Mouse (Mus musculus) midbrain, postnatal 0 days (tissue): ENCODE measurements at regions not wholly inside any gene's neighbourhood (a gene's known extent, or its start where the extent isn't known, plus 50 kb on each side); places are given as distances from the start of the nearest gene placed in this dataset.
"Not testable (repeated sequence)": the region's sequence is repeated elsewhere in the genome, so short reads cannot be mapped to it uniquely, and the experiment has no call there.

Experiments
- ATAC-seq: fragments of 200-750 bp; cut with Nextera tagmentation; 2 replicates; pipeline ENCODE4 v1.8.0; 2017; ENCODE audit warnings: moderate number of reproducible peaks, mild to moderate bottlenecking, moderate TSS enrichment, moderate library complexity; ENCODE audit not compliant: low FRiP score
- DNase-seq: peaks from one replicate; pipeline ENCODE4 v3.0.0-alpha.2; 2015; ENCODE audit warnings: low spot score
- H3K27ac ChIP-seq: fragments of 300-500 bp; sonication (generic); 2 replicates; pipeline ENCODE4 v1.5.1; 2014; ENCODE audit warnings: low read depth, mild to moderate bottlenecking, low read length, mixed read lengths
- H3K27me3 ChIP-seq: fragments of 300-500 bp; sonication (generic); 2 replicates; pipeline ENCODE4 v1.6.1; 2014; ENCODE audit warnings: low read length, control low read depth, mixed read lengths; ENCODE audit not compliant: insufficient read depth
- H3K36me3 ChIP-seq: fragments of 300-500 bp; sonication (generic); 2 replicates; pipeline ENCODE4 v1.6.1; 2014; ENCODE audit warnings: low read length, control low read depth, mixed read lengths; ENCODE audit not compliant: insufficient read depth
- H3K4me1 ChIP-seq: fragments of 300-500 bp; sonication (generic); 2 replicates; pipeline ENCODE4 v1.6.1; 2014; ENCODE audit warnings: mild to moderate bottlenecking, control low read depth, antibody characterized with exemption, low read length, mixed read lengths; ENCODE audit not compliant: insufficient read depth
- H3K4me2 ChIP-seq: fragments of 300-500 bp; sonication (generic); 2 replicates; pipeline ENCODE4 v1.6.1; 2014; ENCODE audit warnings: low read depth, mild to moderate bottlenecking, low read length, mixed read lengths; ENCODE audit not compliant: poor library complexity, severe bottlenecking
- H3K4me3 ChIP-seq: fragments of 300-500 bp; sonication (generic); 2 replicates; pipeline ENCODE4 v1.5.1; 2014; ENCODE audit warnings: low read depth, mild to moderate bottlenecking, low read length, moderate library complexity
- H3K9ac ChIP-seq: fragments of 300-500 bp; sonication (generic); replicated peaks from 2 replicates; pipeline ENCODE4 v1.6.1; 2014; ENCODE audit warnings: mild to moderate bottlenecking, low read length, moderate library complexity, mixed read lengths; ENCODE audit not compliant: poor library complexity, severe bottlenecking
- H3K9me3 ChIP-seq: fragments of 300-500 bp; sonication (generic); 2 replicates; pipeline ENCODE4 v1.6.1; 2016; ENCODE audit warnings: low read length, control low read depth
- CTCF ChIP-seq: IDR thresholded peaks from 2 replicates; pipeline ENCODE4 v1.5.1; 2016; ENCODE audit warnings: antibody characterized with exemption, mild to moderate bottlenecking
- WGBS: fragments of 180-500 bp; shearing (Covaris S2); extraction: QIAGEN DNeasy Blood & Tissue Kit; methylation state at CpG from one replicate; pipeline ENCODE4 v1.1.7; 2014; 5-methylcytosine and 5-hydroxymethylcytosine counted together

- no peak overlapping the region for H3K27ac ChIP-seq
- no peaks in the 10 kb centered on the region for H3K4me1 ChIP-seq
- H3K4me2 ChIP-seq: no peak overlapping the region
- no peaks in the 10 kb centered on the region for H3K9me3 ChIP-seq
- TF ChIP-seq CTCF: no peak
- no peak overlapping the region for H3K9ac ChIP-seq
- H3K27me3 ChIP-seq: no peaks in the 10 kb centered on the region
- DNase-seq: no peak
- no peak for ATAC-seq
- WGBS: 72% methylated on average over 5 of the region's 5 CpGs
- no peaks in the 10 kb centered on the region for H3K36me3 ChIP-seq
- no peak overlapping the region for H3K4me3 ChIP-seq
Observed at GRCm38 (mm10) chr16:84624443-84625109, 109.7 kb downstream of the A730009L09Rik start.

GRCm38 (mm10) chr16:84625110-84625722, 110.3 kb downstream of the A730009L09Rik start:
- DNase-seq (no peak), ATAC-seq (no peak)
- Histone ChIP-seq H3K4me1 (no peaks in the 10 kb centered on the region), H3K27ac (no peak overlapping the region), H3K36me3 (no peaks in the 10 kb centered on the region), H3K9me3 (no peaks in the 10 kb centered on the region), H3K4me2 (no peak overlapping the region), H3K4me3 (no peak overlapping the region), H3K9ac (no peak overlapping the region), H3K27me3 (no peaks in the 10 kb centered on the region)
- WGBS: 90% methylated on average over 4 of the region's 4 CpGs
- no peak for TF ChIP-seq CTCF

DNA sequence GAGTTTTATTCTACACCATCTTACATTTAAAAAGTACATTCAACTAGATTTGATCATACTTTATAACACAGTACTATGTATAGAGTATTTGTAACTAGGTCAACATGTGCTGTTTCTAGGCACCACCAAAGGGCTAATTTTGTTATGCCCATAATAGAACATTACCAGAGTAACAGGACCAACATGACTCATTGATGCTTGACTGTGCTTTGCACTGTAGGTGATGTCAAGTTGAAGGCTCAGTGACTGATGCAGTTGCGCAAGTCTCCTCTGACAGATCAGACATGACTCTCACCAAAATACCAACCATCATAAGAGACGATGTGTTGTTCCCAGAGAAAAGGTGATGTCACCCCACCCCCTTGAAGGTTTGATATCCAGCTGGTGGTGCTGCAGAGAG, 108.5 kb downstream of the Mrpl39 start:
- no peaks in the 10 kb centered on the region for H3K27me3 ChIP-seq
- DNase-seq (no peak), ATAC-seq (no peak)
- no peak overlapping the region for H3K4me2 ChIP-seq
- H3K4me3 ChIP-seq: no peak overlapping the region
- no peak overlapping the region for H3K27ac ChIP-seq
- no peak overlapping the region for H3K9ac ChIP-seq
- H3K4me1 ChIP-seq: no peaks in the 10 kb centered on the region
- no peaks in the 10 kb centered on the region for H3K9me3 ChIP-seq
- TF ChIP-seq CTCF: no peak
- WGBS: 92% methylated on average over 2 of the region's 2 CpGs
- no peaks in the 10 kb centered on the region for H3K36me3 ChIP-seq

DNA sequence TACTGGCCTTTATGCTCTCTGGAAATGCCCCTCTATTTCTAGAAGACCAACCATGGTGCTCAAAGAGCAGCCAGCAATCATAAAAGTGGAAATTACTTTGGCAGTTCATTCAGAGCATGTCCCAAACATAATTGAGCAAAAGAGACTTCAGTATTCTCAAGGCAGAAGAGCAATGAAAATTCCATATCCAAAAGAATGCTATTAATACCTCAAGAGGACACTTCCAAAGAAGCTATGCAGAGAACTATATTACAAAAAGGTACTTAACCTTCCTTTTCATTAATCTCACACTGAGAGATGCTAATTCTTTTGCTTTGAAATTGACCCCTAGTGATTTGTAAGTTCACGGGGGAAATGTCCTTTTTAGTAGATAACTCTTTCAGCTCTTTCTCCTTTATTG, 105.7 kb downstream of the Mrpl39 start:
- no peak for ATAC-seq
- no peak overlapping the region for H3K27ac ChIP-seq
- DNase-seq: no peak
- no peak overlapping the region for H3K4me2 ChIP-seq
- no peak overlapping the region for H3K4me3 ChIP-seq
- WGBS: 28% methylated on average over 1 of the region's 1 CpGs
- no peaks in the 10 kb centered on the region for H3K27me3 ChIP-seq
- H3K36me3 ChIP-seq: no peaks in the 10 kb centered on the region
- no peak overlapping the region for H3K9ac ChIP-seq
- H3K9me3 ChIP-seq: 0 out of 2 replicates have a peak, but pooled peaks cover under 1% of the 10 kb centered on the region
- H3K4me1 ChIP-seq: no peaks in the 10 kb centered on the region
- no peak for TF ChIP-seq CTCF

DNA sequence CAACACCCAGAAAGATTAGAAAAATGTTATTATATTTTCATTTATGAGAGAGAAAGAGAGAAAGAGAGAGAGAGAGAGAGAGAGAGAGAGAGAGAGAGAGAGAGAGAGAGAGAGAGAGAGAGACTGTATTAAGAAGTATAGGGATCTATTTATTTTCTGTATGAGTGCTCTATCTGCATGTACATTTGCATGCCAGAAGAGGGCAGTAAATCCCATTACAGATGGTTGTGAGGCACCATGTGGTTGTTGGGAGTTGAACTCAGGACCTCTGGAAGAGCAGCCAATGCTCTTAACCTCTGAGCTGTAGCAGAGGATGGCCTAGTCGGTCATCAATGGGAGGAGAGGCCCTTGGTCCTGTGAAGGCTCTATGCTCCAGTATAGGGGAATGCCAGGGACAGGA, 91.1 kb downstream of the Mrpl39 start:
- H3K4me3 ChIP-seq, DNase-seq, ATAC-seq, H3K9me3 ChIP-seq, H3K9ac ChIP-seq, H3K27me3 ChIP-seq, H3K27ac ChIP-seq, H3K4me1 ChIP-seq, H3K4me2 ChIP-seq, H3K36me3 ChIP-seq: not testable (repeated sequence)
- WGBS: 83% methylated on average over 1 of the region's 1 CpGs

DNA sequence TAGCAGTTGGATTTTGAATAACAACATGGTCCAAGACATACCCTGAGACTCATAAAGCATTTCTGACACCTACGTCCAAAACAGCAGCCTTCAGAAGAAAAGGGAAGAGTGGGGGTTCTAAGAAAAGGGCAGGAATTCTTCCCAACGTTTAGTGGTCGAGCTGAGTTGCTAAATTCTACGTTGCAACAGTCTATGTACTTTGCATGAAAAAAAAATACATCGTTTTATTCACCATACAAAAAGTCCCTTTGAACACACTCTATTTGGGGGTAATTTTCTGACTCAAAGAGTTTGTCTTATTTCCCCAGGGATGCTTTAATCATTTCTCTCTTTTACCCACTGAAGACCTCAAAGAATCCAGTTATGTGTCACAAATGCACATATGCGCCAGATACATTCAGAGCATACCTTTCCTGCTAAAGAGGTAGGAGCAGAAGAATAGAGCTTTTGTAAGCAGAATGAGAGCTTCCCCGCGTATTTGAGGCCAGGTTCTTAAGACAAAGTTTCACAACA, 89.3 kb downstream of the Mrpl39 start:
- no peaks in the 10 kb centered on the region for H3K27me3 ChIP-seq
- H3K9me3 ChIP-seq: no peaks in the 10 kb centered on the region
- 61% methylated on average over 8 of the region's 8 CpGs for WGBS
- no peaks in the 10 kb centered on the region for H3K4me1 ChIP-seq
- no peak overlapping the region for H3K9ac ChIP-seq
- H3K36me3 ChIP-seq: no peaks in the 10 kb centered on the region
- no peak overlapping the region for H3K27ac ChIP-seq
- no peak overlapping the region for H3K4me2 ChIP-seq
- no peak for TF ChIP-seq CTCF
- no peak for ATAC-seq
- H3K4me3 ChIP-seq: no peak overlapping the region
- no peak for DNase-seq
